Mouse (Mus musculus): ENCODE data around the gene Pacs1. TPM values are rescaled to one million over a fixed set of nuclear protein-coding genes. Genes with fewer than 3 reads are reported as not detected.
A peak's percentile ranks its signal among the peaks of the same experiment; 100 is the strongest.

Gene Pacs1
- polyA plus RNA-seq, 1 experiment from 2014 or later = 36.6 TPM

DNA sequence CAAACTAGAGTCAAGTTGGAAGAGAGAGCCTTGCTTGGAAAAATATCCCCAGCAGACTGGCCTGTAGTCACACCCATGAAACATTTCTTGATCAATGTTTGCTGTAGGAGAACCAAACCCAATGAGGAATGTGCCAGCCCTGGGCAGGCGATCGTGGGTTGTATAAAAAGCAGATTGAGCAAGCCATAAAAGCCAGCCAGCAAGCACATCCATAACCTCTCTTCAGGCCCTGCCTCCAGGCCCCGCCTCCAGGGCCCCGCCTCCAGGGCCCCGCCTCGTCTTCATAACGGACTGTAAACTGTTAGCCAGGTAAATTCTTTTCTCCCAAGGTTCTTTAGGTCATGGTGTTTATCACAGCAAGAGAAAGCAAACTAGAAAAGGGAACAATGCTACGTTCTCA lies 5.5 kb upstream of the Pacs1 start:
- Histone ChIP-seq H3K36me3 (peaks cover 82% of the 10 kb centered on the region), H3K27me3 (no peaks in the 10 kb centered on the region), H3K9ac (no peak overlapping the region), H3K27ac (no peak overlapping the region), H3K4me2 (replicated peaks) (no peak overlapping the region), H3K4me1 (peaks cover 6% of the 10 kb centered on the region), H3K4me3 (no peak overlapping the region), H3K9me3 (replicated peaks) (no peaks in the 10 kb centered on the region)
- ATAC-seq (ENCODE audit: low FRiP score) = no peak
- 87% methylated on average over 8 of the region's 8 CpGs for WGBS

DNA sequence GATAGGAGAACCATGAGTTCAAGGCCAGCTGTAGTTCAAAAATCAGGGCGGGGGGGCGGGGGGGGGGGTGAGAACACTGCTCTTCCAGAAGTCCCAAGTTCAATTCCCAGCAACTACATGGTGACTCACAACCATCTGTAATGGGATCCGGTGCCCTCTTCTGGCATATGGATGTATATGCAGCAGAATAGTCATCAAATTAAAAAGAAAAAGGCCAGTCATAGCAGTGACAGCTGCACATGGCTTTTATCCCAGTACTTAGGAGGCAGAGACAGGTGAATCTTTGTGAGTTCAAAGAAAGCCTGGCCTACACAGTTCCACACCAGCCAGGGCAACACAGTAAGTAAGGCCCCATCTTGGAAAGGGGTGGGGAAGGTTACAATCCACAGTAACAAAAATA lies 4.2 kb upstream of the Pacs1 start:
- Histone ChIP-seq H3K36me3 (peaks cover 71% of the 10 kb centered on the region), H3K9ac (no peak overlapping the region), H3K27ac (no peak overlapping the region), H3K4me1 (peaks cover 12% of the 10 kb centered on the region), H3K4me2 (replicated peaks) (no peak overlapping the region), H3K9me3 (replicated peaks) (no peaks in the 10 kb centered on the region), H3K27me3 (no peaks in the 10 kb centered on the region), H3K4me3 (no peak overlapping the region)
- ATAC-seq (ENCODE audit: low FRiP score) = no peak
- 90% methylated on average over 3 of the region's 3 CpGs for WGBS

DNA sequence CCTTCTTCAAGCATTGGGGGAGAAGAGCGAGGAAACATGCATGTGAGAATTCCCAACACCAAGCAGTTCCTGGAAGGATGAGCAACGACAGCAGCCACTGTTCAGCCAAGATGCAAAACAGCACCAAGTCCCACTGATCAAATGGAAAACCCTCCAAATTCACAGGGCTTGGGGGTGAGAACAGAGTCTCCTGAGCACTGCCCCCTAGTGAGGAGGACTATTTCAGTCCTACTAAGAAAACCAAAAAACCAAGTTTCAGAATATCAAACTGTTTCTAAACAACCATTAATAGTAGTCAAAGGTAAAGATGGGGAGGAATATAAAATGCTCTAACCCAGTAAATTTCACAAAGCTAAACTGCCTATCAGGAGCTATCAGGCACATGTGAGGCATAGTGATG lies 3.6 kb upstream of the Pacs1 start:
- H3K9me3 ChIP-seq (replicated peaks) = no peaks in the 10 kb centered on the region
- WGBS = 78% methylated on average over 2 of the region's 2 CpGs
- no peak overlapping the region for H3K27ac ChIP-seq
- no peaks in the 10 kb centered on the region for H3K27me3 ChIP-seq
- peaks cover 18% of the 10 kb centered on the region for H3K4me1 ChIP-seq
- H3K9ac ChIP-seq = no peak overlapping the region
- H3K36me3 ChIP-seq = peaks cover 67% of the 10 kb centered on the region
- no peak for ATAC-seq (ENCODE audit: low FRiP score)
- no peak overlapping the region for H3K4me2 ChIP-seq (replicated peaks)
- H3K4me3 ChIP-seq = no peak overlapping the region

DNA sequence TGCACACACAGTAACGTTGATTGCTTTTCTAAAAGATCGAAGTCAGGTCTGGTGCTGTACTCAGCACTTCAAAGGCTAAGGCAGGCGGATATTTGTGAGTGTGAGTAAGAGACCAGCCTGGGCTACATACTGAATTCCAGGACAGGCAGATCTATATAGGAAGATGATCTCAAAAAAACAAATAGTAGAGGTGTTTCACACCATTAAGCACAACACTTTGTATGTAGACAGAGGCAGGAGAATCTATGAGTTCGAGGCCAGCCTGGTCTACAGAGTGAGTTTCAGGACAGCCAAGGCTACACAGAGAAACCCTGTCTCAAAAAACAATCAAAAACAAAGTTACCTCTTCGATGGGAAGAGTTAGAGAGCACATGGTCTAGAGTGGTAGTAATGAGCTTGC lies 2.8 kb upstream of the Pacs1 start:
- no peak overlapping the region for H3K4me2 ChIP-seq (replicated peaks)
- no peak for ATAC-seq (ENCODE audit: low FRiP score)
- H3K27ac ChIP-seq = no peak overlapping the region
- no peak overlapping the region; the same call in 1 of the 2 replicates for H3K9ac ChIP-seq
- H3K4me1 ChIP-seq = peaks cover 25% of the 10 kb centered on the region
- H3K9me3 ChIP-seq (replicated peaks) = no peaks in the 10 kb centered on the region
- peaks cover 61% of the 10 kb centered on the region for H3K36me3 ChIP-seq
- H3K27me3 ChIP-seq = no peaks in the 10 kb centered on the region
- no peak overlapping the region for H3K4me3 ChIP-seq
- 88% methylated on average over 5 of the region's 5 CpGs for WGBS

DNA sequence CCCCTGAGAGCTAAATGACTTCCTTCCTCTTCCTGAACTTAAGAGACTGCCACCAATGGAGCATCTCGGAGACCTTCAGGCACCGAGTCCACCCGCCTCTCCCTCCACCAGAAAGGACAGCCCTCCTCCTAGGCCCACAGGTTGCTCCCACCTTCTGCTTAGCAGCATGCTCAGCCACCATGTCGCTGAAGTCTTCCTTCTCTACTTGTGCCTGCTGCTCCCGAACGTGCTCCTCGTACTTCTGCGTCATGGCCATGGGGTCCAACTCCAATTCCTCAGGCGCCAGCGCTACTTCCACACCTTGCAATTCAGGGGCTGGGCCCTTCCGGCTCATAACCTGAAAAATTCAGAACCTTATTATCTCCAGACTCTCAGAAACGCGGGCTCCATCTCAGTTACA lies 1.7 kb upstream of the Pacs1 start:
- no peak overlapping the region for H3K4me2 ChIP-seq (replicated peaks)
- no peak overlapping the region for H3K9ac ChIP-seq
- H3K27me3 ChIP-seq = no peaks in the 10 kb centered on the region
- ATAC-seq (ENCODE audit: low FRiP score) = no peak
- H3K27ac ChIP-seq = no peak overlapping the region
- H3K9me3 ChIP-seq (replicated peaks) = no peaks in the 10 kb centered on the region
- peaks cover 55% of the 10 kb centered on the region for H3K36me3 ChIP-seq
- 92% methylated on average over 13 of the region's 13 CpGs for WGBS
- no peak overlapping the region for H3K4me3 ChIP-seq
- peaks cover 30% of the 10 kb centered on the region for H3K4me1 ChIP-seq

DNA sequence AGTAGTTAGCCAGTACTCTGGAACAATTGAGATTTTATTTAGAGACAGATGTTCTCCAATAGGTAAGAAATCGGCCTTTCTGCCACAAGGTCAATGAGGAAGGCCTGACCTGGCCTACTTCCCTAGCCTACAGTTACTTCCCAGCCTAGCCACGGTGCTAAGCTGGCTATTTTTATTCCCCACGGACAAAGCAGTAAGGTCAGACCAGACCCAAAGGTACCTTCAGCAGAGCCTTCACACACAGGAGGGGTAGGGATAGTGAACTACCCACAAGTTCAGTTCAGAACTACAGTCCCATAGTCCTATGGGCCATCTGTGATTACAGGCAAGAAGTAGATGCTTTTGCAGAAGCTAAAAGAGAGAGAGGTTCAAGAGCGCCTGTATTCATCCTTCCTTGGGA lies 997 bp upstream of the Pacs1 start:
- 73% methylated on average over 4 of the region's 4 CpGs for WGBS
- Histone ChIP-seq H3K27me3 (no peaks in the 10 kb centered on the region), H3K9me3 (replicated peaks) (no peaks in the 10 kb centered on the region), H3K4me3 (0 out of 2 replicates have a peak overlapping the region, but pooled peaks have one; percentile 83), H3K4me2 (replicated peaks) (peak overlapping the region; percentile 87), H3K36me3 (peaks cover 47% of the 10 kb centered on the region), H3K4me1 (peaks cover 30% of the 10 kb centered on the region), H3K9ac (no peak overlapping the region; the same call in 1 of the 2 replicates), H3K27ac (peak overlapping the region; percentile 91)
- no peak for ATAC-seq (ENCODE audit: low FRiP score)

DNA sequence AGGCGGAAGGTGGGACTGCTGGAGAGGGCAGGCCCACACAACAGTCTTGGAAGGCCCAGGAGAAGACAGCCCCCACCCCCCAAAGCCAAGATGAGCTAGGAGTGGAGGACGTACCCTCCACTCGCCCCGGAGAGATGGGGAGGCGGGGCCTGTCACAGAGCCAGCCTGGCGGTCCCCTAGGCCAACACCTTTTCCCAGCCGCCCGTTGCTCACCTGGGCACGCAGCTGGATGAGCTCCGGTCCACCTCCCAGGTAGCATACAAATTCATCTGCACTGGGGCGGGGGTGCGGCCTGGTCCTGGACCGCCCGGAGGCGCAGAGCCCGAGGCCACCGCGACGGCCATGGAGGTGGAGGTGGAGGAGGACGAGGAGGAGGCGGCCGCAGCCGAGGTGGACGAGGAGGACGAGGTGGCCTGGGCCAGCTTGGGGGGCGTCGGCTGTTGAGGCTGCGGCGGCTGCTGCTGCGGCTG lies 558 bp downstream of the Pacs1 start:
- H3K4me2 ChIP-seq (replicated peaks) = peak overlapping the region; percentile 87
- H3K9ac ChIP-seq = peak overlapping the region; percentile 96
- no peaks in the 10 kb centered on the region for H3K27me3 ChIP-seq
- no peaks in the 10 kb centered on the region for H3K9me3 ChIP-seq (replicated peaks)
- peak overlapping the region; percentile 83 for H3K4me3 ChIP-seq
- ATAC-seq (ENCODE audit: low FRiP score) = peak; percentile 67
- under 1% methylated on average over 23 of the region's 30 CpGs for WGBS
- H3K36me3 ChIP-seq = peaks cover 32% of the 10 kb centered on the region
- H3K27ac ChIP-seq = peak overlapping the region; percentile 91
- peaks cover 35% of the 10 kb centered on the region for H3K4me1 ChIP-seq

DNA sequence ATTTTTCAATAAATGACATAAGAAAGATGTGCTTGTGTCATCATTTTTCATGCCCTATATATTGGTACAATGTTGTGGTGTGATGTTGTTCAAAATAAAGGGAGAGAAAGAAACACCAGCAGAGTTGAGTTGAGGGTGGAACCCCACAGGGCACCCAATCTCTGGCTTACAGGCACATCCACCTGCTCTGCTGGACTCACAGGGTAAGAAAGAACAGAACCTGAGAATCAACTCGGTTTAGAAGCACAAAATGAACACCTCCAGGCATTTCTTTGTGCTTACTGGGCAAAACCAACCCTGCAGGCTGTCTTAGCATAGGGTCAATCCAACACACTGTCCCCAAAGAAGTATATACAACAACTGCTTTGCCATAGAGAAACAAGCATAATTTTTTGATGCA lies 1.5 kb downstream of the Pacs1 start:
- Histone ChIP-seq H3K4me1 (peaks cover 35% of the 10 kb centered on the region), H3K4me2 (replicated peaks) (peak overlapping the region; percentile 87), H3K4me3 (0 out of 2 replicates have a peak overlapping the region, but pooled peaks have one; percentile 2), H3K9me3 (replicated peaks) (no peaks in the 10 kb centered on the region), H3K27me3 (no peaks in the 10 kb centered on the region), H3K36me3 (peaks cover 26% of the 10 kb centered on the region), H3K27ac (no peak overlapping the region), H3K9ac (no peak overlapping the region)
- ATAC-seq (ENCODE audit: low FRiP score) = no peak
- 81% methylated on average over 1 of the region's 1 CpGs for WGBS

DNA sequence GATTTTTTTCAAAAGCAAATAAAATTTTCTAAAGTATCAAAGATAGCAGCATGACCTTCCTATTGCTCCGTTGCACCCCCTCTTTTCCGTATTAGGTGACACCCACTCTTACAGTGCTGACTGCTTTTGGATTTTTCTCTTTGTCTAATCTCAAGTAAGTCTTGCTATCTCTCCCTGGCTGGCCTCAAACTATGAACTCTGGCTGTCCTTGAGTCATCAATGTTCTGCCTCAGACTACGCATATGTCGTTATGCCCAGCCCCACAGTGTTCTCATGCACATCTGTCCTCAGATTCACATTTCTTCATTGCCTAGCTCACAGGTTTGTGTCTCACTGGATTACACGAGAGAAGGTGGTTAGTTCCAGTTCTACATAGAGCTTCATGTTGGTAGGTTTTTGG lies 3.5 kb downstream of the Pacs1 start:
- Histone ChIP-seq H3K4me2 (replicated peaks) (no peak overlapping the region), H3K9me3 (replicated peaks) (no peaks in the 10 kb centered on the region), H3K27me3 (no peaks in the 10 kb centered on the region), H3K4me3 (no peak overlapping the region), H3K9ac (no peak overlapping the region), H3K27ac (no peak overlapping the region), H3K4me1 (peaks cover 35% of the 10 kb centered on the region), H3K36me3 (peaks cover 7% of the 10 kb centered on the region)
- WGBS = 86% methylated on average over 5 of the region's 5 CpGs
- no peak for ATAC-seq (ENCODE audit: low FRiP score)

DNA sequence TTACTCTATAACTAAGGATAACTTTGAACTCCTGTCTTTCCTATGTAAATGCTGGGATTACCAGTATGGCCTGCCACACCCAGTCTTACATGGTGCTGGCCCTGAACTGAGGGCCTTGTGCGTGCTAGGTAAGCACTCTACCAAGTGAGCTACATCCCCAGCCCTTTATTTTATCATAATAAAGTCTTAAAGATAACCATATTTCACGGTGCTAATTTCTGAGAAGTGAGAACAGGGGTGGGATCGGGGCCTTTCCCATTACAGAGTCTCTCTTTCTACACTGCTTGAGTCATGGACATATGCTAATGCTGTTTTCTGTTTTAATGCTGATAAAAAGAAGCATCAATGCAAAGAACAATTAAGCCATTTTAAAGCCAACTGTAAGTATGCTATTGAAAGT lies 4.0 kb downstream of the Pacs1 start:
- ATAC-seq (ENCODE audit: low FRiP score) = no peak
- H3K4me1 ChIP-seq = peaks cover 33% of the 10 kb centered on the region
- no peak overlapping the region for H3K9ac ChIP-seq
- H3K4me2 ChIP-seq (replicated peaks) = no peak overlapping the region
- WGBS = 92% methylated on average over 3 of the region's 3 CpGs
- H3K36me3 ChIP-seq = peaks cover 2% of the 10 kb centered on the region
- no peaks in the 10 kb centered on the region for H3K9me3 ChIP-seq (replicated peaks)
- H3K27me3 ChIP-seq = no peaks in the 10 kb centered on the region
- H3K4me3 ChIP-seq = no peak overlapping the region
- no peak overlapping the region for H3K27ac ChIP-seq

DNA sequence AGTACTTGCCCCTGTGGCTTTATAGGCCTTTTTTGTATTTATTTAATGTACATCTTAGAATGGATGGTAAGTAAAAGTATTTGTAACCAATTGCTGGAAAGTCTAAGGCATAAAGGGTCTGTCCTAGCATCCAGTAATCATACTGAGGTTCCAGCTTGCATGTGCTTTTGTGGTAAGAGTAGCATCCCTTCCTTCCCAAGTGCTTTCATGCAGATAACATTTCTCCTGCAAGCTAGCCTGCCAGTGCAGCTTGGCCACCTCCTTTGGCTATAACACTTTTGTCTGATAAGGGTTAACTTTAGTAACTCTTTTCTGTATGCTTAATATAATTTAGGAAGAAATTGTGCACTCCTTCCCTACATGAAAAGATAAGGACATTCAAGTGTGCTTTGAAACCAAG lies 4.9 kb downstream of the Pacs1 start:
- Histone ChIP-seq H3K27me3 (no peaks in the 10 kb centered on the region), H3K36me3 (no peaks in the 10 kb centered on the region), H3K9me3 (replicated peaks) (no peaks in the 10 kb centered on the region), H3K4me1 (peaks cover 24% of the 10 kb centered on the region), H3K27ac (no peak overlapping the region), H3K4me3 (no peak overlapping the region), H3K4me2 (replicated peaks) (no peak overlapping the region), H3K9ac (no peak overlapping the region)
- ATAC-seq (ENCODE audit: low FRiP score) = no peak

DNA sequence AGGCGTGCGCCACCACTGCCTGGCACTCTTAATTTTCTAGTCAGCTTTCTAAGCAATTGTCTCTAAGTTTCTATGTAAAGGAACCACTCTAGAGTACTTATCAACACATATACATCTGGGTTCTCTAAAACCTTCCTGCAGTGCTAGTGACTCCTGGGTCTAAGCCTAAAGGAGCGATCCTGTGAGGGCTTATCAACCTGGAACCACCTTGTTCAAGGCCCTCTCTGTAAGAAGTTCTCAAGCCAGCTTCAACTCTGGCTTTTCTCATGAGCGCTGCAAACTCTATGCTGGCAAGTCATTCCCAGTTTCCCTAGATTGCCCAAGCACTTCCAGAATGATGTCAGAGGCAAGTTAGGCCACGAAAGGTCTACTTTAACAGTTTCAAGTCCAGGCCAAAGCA lies 5.9 kb downstream of the Pacs1 start:
- Histone ChIP-seq H3K4me2 (replicated peaks) (no peak overlapping the region), H3K27ac (no peak overlapping the region), H3K36me3 (no peaks in the 10 kb centered on the region), H3K27me3 (no peaks in the 10 kb centered on the region), H3K4me3 (no peak overlapping the region), H3K9me3 (replicated peaks) (no peaks in the 10 kb centered on the region), H3K4me1 (peaks cover 21% of the 10 kb centered on the region), H3K9ac (no peak overlapping the region)
- no peak for ATAC-seq (ENCODE audit: low FRiP score)
- WGBS = 99% methylated on average over 5 of the region's 5 CpGs

DNA sequence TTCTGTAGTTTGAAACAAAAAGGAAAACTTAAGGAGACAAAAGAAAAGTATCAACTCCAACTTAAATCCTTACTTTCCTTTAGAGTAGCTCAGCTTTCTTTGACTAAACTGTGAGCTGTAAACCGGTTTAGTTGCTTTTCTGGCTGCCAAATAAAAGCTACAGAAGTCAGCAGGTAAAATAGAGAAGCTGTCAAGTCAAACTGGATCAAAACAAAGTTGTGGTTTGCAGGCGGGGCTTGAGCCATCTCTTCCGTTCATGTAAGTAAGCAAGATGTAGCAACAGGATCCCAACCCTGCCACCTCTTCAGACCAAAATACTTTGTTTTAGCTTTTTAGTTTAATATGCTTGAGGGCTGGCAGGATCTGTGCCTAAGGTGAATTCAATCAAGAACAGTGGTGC lies 15.8 kb downstream of the Pacs1 start:
- WGBS = 51% methylated on average over 3 of the region's 3 CpGs
- H3K4me1 ChIP-seq = no peaks in the 10 kb centered on the region
- H3K9ac ChIP-seq = no peak overlapping the region
- no peaks in the 10 kb centered on the region for H3K27me3 ChIP-seq
- no peak overlapping the region for H3K4me3 ChIP-seq
- H3K9me3 ChIP-seq (replicated peaks) = no peaks in the 10 kb centered on the region
- H3K4me2 ChIP-seq (replicated peaks) = no peak overlapping the region
- H3K36me3 ChIP-seq = 0 out of 2 replicates have a peak, but pooled peaks cover 5% of the 10 kb centered on the region
- ATAC-seq (ENCODE audit: low FRiP score) = no peak
- H3K27ac ChIP-seq = no peak overlapping the region

All from hindbrain, embryonic 12.5 days (tissue).